Mouse (Mus musculus) lung, adult 10 weeks (tissue): Measurements from ENCODE around the gene Fstl1. TPM values are rescaled to one million over a fixed set of nuclear protein-coding genes. Genes with fewer than 3 reads are reported as not detected.

Source experiments
- polyA plus RNA-seq: library from polyadenylated mRNA; stranded (reverse); fragments of 350-450 nt; fragmentation: Illumina TruSeq; extraction: RNeasy Lipid Tissue Mini Kit (QIAGEN cat#74804); gene quantifications from one replicate; pipeline ENCODE4 v1.2.3, GENCODE M21; 2014; ENCODE audit warnings: low read depth, low replicate concordance; ENCODE audit not compliant: insufficient read depth

Gene Fstl1
- 49.5 TPM for polyA plus RNA-seq

DNA sequence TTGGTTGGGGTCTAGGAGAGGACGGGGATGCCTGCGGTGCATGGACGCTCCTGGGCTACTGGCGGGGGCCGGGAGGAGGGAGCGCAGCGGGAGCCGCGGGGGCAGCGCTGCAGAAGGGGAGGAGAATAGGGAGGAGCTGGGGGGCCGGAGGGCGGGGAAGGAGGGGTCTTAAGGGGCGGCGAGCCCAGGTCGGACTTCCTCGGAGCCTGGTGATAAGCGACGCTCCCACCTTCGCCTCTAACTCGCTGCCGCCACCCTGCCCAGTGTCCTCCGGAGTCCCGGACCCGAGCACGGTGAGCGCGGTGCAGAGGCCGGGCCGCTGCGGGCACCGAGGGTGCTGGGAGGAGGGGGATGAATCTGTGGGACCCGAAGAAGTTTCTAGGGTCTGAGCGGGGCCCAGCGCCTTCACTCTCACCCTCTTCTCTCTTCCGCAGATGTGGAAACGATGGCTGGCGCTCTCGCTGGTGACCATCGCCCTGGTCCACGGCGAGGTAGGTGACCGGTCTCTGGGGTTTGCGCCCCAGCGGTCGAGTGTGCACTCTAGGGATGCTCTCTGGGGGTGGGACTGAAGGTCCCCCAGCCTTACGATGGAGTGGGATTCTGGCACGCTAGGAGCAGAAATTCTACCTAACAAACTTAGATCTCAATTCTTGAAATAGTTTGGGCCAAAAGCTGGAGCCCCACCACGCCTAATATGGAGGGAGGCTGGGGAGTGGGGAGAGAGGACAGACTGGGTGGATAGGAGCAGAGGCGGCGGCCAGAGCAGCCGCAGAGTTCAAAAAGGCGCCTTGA, at the start of gene Fstl1:
Gene Fstl1, plus strand, starts transcription at position 14 of the 792 bp plus-strand sequence.

DNA sequence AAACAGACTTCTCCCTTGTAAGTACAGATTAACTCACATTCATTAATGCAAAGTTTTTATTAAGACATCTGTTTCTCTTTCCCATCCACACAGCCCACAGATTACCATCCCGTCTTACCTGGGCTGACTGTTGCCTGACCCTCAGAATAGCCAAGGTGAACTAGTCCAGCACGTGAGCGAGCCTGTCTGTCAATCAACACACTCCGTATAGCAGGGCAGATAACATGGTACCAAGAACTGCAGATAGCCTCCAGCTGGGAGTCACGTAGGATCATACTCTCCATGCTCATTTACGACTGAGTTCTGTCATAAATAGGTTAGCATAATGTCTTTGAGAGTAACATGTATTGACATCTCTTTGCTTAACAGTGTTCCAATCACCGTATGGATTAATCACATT, 84.4 kb downstream of the Fstl1 start, which contains the start of gene Gm36028:
Gene Gm36028, minus strand, starts transcription at position 118 of the 400 bp plus-strand sequence.

DNA sequence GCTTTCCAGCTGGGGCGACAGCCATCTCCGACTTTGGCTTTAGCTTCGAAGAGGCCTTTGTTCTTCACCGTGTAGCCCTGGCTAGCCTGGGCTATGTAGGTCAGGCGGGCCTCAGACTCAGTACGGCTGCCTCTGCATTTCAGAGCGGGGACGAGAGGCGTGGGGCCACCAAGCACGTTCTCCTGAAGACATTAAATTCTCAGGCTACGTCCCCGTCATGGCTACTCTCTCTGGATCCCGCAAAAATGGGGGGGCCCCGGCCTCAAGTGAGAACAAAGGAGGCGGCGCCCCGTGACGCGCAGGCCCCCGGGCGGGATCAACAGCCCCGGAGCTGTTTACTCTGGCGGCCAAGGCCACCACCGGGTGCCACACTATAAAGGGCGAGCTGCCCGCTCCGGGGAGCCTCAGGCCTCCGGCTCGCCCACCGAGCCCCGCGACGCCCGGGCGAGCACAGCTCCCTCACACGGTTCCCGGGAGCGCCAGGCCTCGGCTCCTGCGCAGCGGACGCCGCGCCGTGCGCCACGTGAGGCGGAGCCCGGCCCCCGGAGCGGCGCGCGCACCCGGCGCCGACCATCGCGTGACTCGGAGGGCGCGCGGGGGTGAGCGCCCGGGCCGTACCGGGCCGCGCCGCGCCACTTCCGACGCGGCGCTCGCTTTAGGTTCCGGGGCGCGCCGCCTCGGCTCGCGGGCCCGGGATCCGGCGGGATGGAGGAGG, 91.3 kb downstream of the Fstl1 start, which contains the start of gene Lrrc58:
Gene Lrrc58, plus strand, starts transcription at position 599 of the 715 bp plus-strand sequence.

Other genes starting within 250 kb of the Fstl1 start
- gene Gtf2e1, start 237.1 kb upstream of the Fstl1 start, polyA plus RNA-seq = 6.8 TPM
- 5.3 TPM for gene Rabl3, start 237.0 kb upstream of the Fstl1 start, polyA plus RNA-seq
- 0.42 TPM for gene Hgd, start 196.7 kb upstream of the Fstl1 start, polyA plus RNA-seq
- 53.7 TPM for gene Ndufb4, start 122.4 kb upstream of the Fstl1 start, polyA plus RNA-seq
- 1.3 TPM for gene Gm36028, start 84.3 kb downstream of the Fstl1 start, polyA plus RNA-seq
- 14.8 TPM for gene Lrrc58, start 91.5 kb downstream of the Fstl1 start, polyA plus RNA-seq
- not detected for gene Gpr156, start 139.6 kb downstream of the Fstl1 start, polyA plus RNA-seq